Mouse (Mus musculus) retina, adult 2 months (tissue): ENCODE data around the gene Clip3.
A peak's percentile ranks its signal among the peaks of the same experiment; 100 is the strongest.

Source experiments
- DNase-seq: peaks from one replicate; pipeline ENCODE4 v3.0.0-alpha.2; 2012; ENCODE audit warnings: low read depth, low spot score

The Clip3 gene

DNA sequence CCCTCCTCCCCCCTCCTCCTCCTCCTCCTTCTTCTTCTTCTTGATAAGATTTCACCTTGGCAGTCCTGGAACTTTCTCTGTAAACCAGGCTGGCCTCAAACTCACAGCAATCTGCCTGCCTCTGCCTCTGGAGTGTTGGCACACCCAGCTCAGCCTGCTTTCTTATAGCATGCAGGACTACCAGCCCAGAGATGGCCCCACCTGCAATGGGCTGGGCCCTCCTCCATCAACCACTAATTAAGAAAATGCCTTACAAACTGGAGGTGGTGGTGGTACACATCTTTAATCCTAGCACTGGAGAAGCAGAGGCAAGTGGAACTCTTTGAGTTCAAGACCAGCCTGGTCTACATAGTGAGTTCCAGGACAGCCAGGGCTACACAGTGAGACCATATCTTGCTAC lies 34.9 kb downstream of the Clip3 start:
- no peak for DNase-seq

- DNase-seq, result no peak
Measured at GRCm38 (mm10) chr7:30327140-30327539, 35.6 kb downstream of the Clip3 start.

DNA sequence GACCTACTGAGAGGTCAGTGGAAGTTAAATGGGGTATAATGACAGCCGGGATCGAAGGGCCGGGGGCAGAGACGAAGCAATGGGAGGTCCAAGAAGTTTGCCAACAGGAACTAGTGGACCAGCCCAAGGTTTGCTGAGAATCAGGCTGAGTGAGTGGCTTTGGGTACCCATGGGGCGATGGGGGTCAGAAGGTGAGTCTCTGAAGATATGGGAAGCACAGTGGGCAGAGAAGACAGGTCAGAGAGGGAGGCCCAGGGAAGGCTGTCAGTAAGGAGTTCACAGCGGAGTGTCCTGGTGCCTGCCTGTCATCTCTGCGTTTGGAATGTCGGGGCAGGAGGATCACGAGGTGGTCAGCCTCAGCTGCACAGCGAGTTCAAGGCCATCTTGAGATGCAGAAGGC lies 36.9 kb downstream of the Clip3 start:
- DNase-seq, result no peak

DNA sequence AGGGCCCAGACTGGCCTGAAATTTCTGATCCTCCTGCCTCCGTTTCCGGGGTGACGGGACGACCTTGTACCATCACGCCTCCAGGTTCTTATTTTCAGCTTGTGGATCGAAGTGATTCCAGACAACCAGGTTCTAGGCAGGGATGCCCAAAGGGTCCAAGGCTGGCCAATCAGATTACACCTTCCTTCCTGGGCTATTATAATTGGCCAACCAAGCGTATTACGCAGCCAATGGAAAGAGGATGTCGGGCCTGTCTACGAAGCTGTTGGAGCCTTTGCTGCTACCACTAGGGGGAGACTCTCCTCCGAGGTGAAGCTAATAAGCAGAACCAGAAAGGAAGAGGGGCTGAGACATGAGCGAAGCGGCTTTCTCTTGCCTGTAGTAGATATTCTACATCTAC lies 40.4 kb downstream of the Clip3 start:
- peak; percentile 82 for DNase-seq

DNA sequence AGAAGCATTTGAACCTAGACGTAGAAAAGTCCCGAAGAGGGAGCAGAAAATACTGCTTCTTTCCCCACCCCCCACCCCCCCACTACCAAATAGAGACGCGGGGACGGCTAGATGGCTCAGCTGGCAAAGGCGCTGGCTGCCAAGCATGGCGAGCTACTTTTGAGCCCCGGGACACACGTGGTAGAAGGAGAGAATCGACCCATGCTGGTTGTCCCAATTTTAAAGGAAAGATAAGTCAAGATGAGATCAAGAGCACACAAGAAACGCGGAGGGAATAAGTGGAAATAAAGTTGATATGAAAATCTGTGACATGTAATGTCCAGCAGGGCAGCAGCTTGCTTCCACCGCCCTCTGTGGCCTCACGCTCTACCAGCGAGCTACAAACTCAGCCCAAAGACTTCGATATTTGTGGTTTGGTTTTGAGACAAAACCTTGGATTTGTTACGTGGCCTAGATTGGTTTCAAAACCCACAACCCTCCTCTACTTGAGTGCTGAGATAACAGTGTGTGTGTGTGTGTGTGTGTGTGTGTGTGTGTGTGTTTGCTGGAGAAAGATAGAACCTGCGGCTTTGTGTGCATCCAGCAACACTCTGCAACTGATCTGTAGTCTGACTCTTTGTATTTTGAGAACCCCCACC lies 41.2 kb downstream of the Clip3 start:
- no peak for DNase-seq

- no peak for DNase-seq
Measured at GRCm38 (mm10) chr7:30333436-30333835, 41.9 kb downstream of the Clip3 start.

DNA sequence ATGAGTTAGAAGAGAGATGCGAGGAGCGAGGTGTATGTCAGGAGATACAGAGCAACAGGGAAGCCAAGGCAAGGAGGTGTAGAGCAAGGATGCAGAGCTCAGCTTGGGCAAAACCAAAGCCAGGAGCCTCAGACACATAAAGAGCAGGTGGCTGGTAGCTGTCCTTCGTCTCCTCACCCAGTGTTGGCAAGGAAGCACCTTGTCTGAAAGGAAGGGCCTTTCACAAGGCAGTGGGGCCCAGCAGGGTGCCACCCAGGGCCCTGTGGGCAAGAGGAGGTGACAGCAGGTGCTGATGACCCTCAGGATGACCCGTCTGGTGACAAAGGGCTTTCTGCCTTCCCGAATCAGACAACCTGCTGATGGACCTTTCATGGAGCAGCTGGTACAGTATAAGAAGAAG lies 43.0 kb downstream of the Clip3 start:
- DNase-seq, result no peak

GRCm38 (mm10) chr7:30335688-30336087 lies 44.2 kb downstream of the Clip3 start:
- no peak for DNase-seq

DNA sequence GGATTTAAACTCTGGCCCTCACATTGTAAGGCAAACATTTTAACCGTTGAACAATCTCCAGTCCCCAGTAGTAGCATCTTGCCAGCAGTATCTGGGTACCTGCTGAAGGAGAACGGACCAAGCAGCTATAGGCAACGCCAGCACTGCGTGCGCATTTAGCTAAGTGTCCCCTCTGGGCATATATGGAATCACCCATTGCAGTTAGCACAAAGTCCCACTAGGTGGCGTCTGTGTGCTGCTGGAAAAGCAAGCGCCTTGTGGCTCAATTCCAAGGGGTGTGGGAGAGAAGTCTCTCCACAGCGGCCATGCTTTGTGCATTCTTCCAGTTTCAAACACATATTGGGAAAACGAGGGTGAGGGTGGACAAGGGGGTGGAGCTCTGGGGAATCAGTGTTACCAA lies 44.9 kb downstream of the Clip3 start:
- DNase-seq, result peak; percentile 67

DNA sequence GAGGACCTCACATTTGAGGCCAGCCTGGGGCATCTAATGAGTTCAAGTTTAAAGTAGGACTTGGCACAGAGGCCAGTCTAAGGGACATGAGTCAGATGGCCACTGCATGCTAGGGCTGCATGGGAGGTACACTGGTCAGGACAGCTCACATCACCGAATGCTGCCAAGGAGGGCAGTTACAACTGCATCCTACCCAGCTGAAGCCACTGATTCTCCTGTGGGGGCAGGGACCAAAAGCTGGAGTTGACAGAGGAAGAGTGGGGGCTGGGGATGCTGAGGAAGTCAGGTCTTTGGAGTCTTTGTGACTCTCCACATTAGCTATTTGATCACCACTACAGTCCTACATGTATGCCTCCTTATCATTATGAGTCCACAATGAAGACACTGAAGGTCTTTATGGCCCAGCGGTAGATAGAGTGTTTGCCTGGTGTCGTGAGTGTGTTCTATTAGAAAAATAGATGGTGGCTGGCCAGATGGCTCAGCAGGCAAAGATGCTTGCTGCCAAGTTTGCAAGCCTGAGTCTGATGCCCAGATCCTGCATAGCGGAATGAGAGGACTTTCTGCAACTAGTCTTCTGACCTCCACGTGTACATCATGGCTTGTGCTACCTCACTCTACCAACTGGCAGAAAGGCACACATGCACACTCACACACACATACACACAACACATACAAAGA lies 48.0 kb downstream of the Clip3 start:
- no peak for DNase-seq

GRCm38 (mm10) chr7:30346635-30347379 lies 55.3 kb downstream of the Clip3 start:
- DNase-seq, result no peak

DNA sequence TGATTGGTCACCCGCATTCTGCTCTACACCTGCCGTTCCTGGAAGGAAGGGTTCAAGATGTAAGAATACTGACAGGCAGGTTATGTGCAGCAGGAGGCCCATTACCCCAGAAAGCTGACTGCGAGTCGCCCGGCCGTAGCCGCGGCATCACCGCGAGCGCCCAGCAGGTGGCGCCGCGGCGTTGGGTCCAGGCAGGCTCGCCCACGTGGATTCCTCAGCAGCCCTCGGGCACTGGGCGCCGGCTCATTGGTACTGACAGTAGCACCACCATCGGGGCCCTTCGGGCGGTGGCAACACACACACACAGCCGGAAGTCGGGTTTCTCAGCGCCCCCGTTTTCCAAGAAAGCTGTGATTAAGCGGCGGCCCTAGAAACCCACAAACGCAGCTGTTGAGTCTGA lies 56.3 kb downstream of the Clip3 start:
- peak; percentile 42 for DNase-seq

GRCm38 (mm10) chr7:30353279-30353822 lies 61.8 kb downstream of the Clip3 start:
- DNase-seq, result peak; percentile 38

DNA sequence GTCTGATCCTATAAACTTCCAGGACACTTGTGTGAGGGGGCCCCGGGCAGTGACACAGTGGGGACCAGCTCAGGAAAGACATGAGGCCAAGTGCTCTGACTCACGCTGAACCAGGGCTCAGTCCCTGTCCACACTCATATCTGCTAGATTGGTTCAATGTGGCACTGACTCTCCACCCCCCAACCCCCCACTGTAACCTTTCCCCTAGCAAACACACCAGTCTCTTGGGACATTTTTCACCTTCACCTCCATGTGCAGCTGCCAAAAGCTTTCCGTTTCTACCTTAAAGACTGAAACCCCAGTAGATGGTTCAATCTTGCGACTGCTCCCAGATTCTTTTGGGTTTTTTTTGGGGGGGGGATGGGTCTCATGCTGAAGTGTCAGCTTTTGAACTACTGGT lies 62.5 kb downstream of the Clip3 start:
- DNase-seq, result no peak
